Mouse (Mus musculus) CH12.LX (cell line): ENCODE results near the gene Btbd2. TPM values are rescaled to one million over a fixed set of nuclear protein-coding genes. Genes with fewer than 3 reads are reported as not detected.

Experiments used
- DNase-seq: peaks from one replicate; pipeline ENCODE4 v3.0.0-alpha.2; 2013; ENCODE audit errors: extremely low read depth
- H3K27ac ChIP-seq: 2 replicates; pipeline ENCODE4 v1.5.1; 2012; ENCODE audit warnings: low read depth, mild to moderate bottlenecking, control low read depth, moderate library complexity; ENCODE audit not compliant: insufficient read depth
- H3K27me3 ChIP-seq: replicated peaks from 2 replicates; pipeline ENCODE3; 2012; ENCODE audit warnings: inconsistent platforms
- H3K36me3 ChIP-seq, 2 experiments: replicated peaks in 1 of 2; 2 replicates each; pipeline versions ENCODE3 to v1.6.1; 2012; ENCODE audit warnings: inconsistent platforms in 1 of 2, low read length in 1 of 2, mild to moderate bottlenecking in 1 of 2, mixed read lengths in 1 of 2, moderate library complexity in 1 of 2; ENCODE audit not compliant: control insufficient read depth in 1 of 2, insufficient read depth in 1 of 2
- H3K4me1 ChIP-seq, 2 experiments: 2 replicates each; pipeline ENCODE4 v1.6.1; 2012; ENCODE audit warnings: inconsistent platforms in 1 of 2, moderate library complexity in 1 of 2; ENCODE audit not compliant: insufficient read depth in 2 of 2, control insufficient read depth in 1 of 2
- H3K4me2 ChIP-seq: 2 replicates; pipeline ENCODE4 v1.6.1; 2012; ENCODE audit warnings: low read depth, mild to moderate bottlenecking, control low read depth; ENCODE audit not compliant: poor library complexity, insufficient read depth, severe bottlenecking
- H3K4me3 ChIP-seq, 3 experiments: fragments of 150-350 bp in 1 of 3; sonication (generic) in 1 of 3; replicated peaks in 1 of 3; 2 replicates each; pipeline versions ENCODE3 to v1.5.1; 2011 to 2012; ENCODE audit warnings: low read depth in 2 of 3, low read length in 2 of 3, mild to moderate bottlenecking in 2 of 3, moderate library complexity in 2 of 3, control low read depth in 1 of 3, improper control_type of control experiment in 1 of 3, inconsistent platforms in 1 of 3, mixed read lengths in 1 of 3; ENCODE audit not compliant: poor library complexity in 1 of 3
- H3K79me2 ChIP-seq: replicated peaks from 2 replicates; pipeline ENCODE4 v1.6.1; 2012; ENCODE audit warnings: mild to moderate bottlenecking, moderate library complexity; ENCODE audit not compliant: control insufficient read depth, poor library complexity, insufficient read depth, severe bottlenecking; ENCODE audit errors: extremely low read depth
- H3K9ac ChIP-seq: 2 replicates; pipeline ENCODE4 v1.6.1; 2012; ENCODE audit warnings: low read depth, mild to moderate bottlenecking, control low read depth, moderate library complexity; ENCODE audit not compliant: insufficient read depth
- H3K9me3 ChIP-seq: replicated peaks from 2 replicates; pipeline ENCODE3; 2012; ENCODE audit warnings: low read length, inconsistent platforms, mixed read lengths
- ELF1 ChIP-seq: IDR thresholded peaks from 2 replicates; pipeline ENCODE4 v1.6.1; 2014; ENCODE audit warnings: low read depth, mild to moderate bottlenecking, inconsistent platforms, low read length, improper control_type of control experiment
- EP300 ChIP-seq: IDR thresholded peaks from 2 replicates; pipeline ENCODE4 v1.6.1; 2011; ENCODE audit warnings: low read length, improper control_type of control experiment
- KAT2A ChIP-seq: IDR thresholded peaks from 2 replicates; pipeline ENCODE4 v1.6.1; 2012; ENCODE audit warnings: low read length, improper control_type of control experiment, inconsistent platforms; ENCODE audit not compliant: insufficient replicate concordance
- MAZ ChIP-seq: IDR thresholded peaks from 2 replicates; pipeline ENCODE4 v1.6.1; 2012; ENCODE audit warnings: low read depth, mild to moderate bottlenecking, inconsistent platforms, low read length, improper control_type of control experiment, moderate library complexity
- MYC ChIP-seq: IDR thresholded peaks from 2 replicates; pipeline ENCODE4 v1.6.1; 2011; ENCODE audit warnings: low read depth, mild to moderate bottlenecking, improper control_type of control experiment, low read length
- RAD21 ChIP-seq: IDR thresholded peaks from 2 replicates; pipeline ENCODE4 v1.6.1; 2011; ENCODE audit warnings: low read depth, mild to moderate bottlenecking, low read length, improper control_type of control experiment, moderate library complexity
- SIN3A ChIP-seq: IDR thresholded peaks from 2 replicates; pipeline ENCODE4 v1.6.1; 2012; ENCODE audit warnings: low read length, improper control_type of control experiment, inconsistent platforms
- SMC3 ChIP-seq: IDR thresholded peaks from 2 replicates; pipeline ENCODE4 v1.6.1; 2011; ENCODE audit warnings: low read depth, low read length, improper control_type of control experiment
- TCF12 ChIP-seq: IDR thresholded peaks from 2 replicates; pipeline ENCODE4 v1.6.1; 2014; ENCODE audit warnings: low read depth, mild to moderate bottlenecking, inconsistent platforms, low read length, improper control_type of control experiment
- ZC3H11A ChIP-seq: IDR thresholded peaks from 2 replicates; pipeline ENCODE4 v1.6.1; 2012; ENCODE audit warnings: low read depth, mild to moderate bottlenecking, inconsistent platforms, low read length, improper control_type of control experiment
- ZMIZ1 ChIP-seq: IDR thresholded peaks from 2 replicates; pipeline ENCODE4 v1.6.1; 2012; ENCODE audit warnings: low read depth, mild to moderate bottlenecking, inconsistent platforms, low read length, improper control_type of control experiment
- dilution Hi-C: fragments of 300-500 bp; cut with MboI; formaldehyde crosslinking; loops from 2 replicates; pipeline ENCODE4 v1.14.3; 2020; ENCODE audit warnings: low sequenced_read_pairs; ENCODE audit not compliant: extremely low pct_unique_long_range_greater_than_20kb, extremely low pct_ligation_motif_present
- in situ Hi-C: fragments of 300-500 bp; cut with MboI; formaldehyde crosslinking; loops from 3 replicates; pipeline ENCODE4 v1.14.3; 2019; ENCODE audit warnings: low sequenced_read_pairs, low pct_ligation_motif_present, low pct_unique_long_range_greater_than_20kb, mixed read lengths
- polyA plus RNA-seq: library from polyadenylated mRNA; unstranded; fragments of >175 nt; gene quantifications from 2 replicates; pipeline ENCODE4 v1.2.1, GENCODE M21; 2012; ENCODE audit warnings: low read depth; ENCODE audit not compliant: insufficient read length
- total RNA-seq, 2 experiments: library from RNA; depleted of rRNA; stranded (reverse); fragments of 300-350 nt in 1 of 2; fragments of >200 nt in 1 of 2; gene quantifications; 2 replicates each; pipeline ENCODE4 v1.2.3; 2012 to 2014

Gene Btbd2
- total and polyA plus RNA-seq, 3 experiments, result 11.1 to 26.2 (median 19.4) TPM

DNA sequence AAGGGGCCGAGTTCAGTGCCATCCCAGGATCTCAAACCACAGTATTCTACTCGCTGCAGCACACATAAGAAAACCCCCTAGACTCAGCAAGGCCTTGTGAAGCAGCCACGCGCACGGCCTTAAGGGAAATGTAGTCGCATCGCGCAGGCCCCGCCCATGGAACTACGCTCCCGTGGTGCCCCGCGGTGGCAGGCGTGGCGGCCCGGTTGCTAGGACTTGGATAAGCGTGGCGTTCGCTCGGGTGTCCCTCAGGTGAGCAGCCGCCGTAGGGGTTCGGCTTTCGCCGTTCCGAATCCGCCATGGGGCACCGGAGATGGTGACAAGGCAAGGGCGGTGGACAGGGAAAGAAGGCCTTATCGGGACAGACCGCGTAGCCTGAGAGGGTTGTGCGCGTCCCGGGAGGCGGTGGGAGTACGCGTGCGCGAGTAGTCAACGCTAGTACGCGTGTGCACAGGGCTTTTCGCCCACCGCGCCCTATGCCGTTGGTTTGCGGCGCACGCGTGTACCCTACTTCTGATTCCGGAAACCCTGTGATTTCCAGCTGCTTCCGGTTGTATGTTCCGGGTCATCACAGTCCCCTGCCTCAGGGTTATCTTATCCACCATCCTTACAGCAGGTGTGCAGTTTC lies 54.1 kb downstream of the Btbd2 start, which contains the start of the genes Scamp4 and Adat3 (continued):
- peak; percentile 98 for TF ChIP-seq SIN3A
- peak; percentile 81 for TF ChIP-seq TCF12
- TF ChIP-seq ZMIZ1, result peak; percentile 86
- TF ChIP-seq KAT2A, result peak; percentile 83; the same call in 1 of the 2 replicates
- TF ChIP-seq MYC, result peak; percentile 84; the same call in 1 of the 2 replicates
- TF ChIP-seq SMC3, result no peak
- no peak; the same call in 1 of the 2 replicates for TF ChIP-seq EP300
- TF ChIP-seq ZC3H11A, result no peak
- TF ChIP-seq ELF1, result peak; percentile 92
- TF ChIP-seq RAD21, result no peak

DNA sequence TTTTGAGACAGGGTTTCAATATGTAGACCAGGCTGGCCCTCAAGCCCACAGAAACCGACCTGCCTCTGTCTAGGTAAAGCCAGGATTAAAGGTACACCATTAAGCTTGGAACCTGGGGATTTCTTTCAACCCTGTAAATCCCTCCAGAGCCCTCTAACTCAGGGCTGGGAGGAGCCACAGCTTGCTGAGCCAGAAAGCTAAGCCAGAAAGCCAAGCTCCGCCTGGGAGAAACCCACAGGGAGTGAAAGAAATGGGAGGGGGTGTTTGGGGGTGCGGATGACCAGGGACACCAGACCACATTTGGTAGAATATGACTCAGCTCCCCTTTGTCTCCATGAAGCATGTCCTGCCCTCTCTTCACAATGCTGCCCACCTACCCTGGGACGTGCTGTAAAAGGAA lies 60.6 kb downstream of the Btbd2 start:
- dilution Hi-C loops, result no loop called here
- in situ Hi-C loops, result no loop called here
- no peak for DNase-seq
- Histone ChIP-seq H3K36me3 (no peaks in the 10 kb centered on the region), H3K4me3 (no peak overlapping the region), H3K27ac (no peak overlapping the region), H3K4me1 (no peaks in the 10 kb centered on the region), H3K9ac (no peak overlapping the region), H3K79me2 (no peaks in the 10 kb centered on the region), H3K4me2 (no peak overlapping the region), H3K9me3 (no peaks in the 10 kb centered on the region), H3K27me3 (no peaks in the 10 kb centered on the region)
- TF ChIP-seq MAZ, result no peak

Other genes starting within 250 kb of the Btbd2 start
Only the 20 nearest of the 25 such genes appear.
- gene Onecut3, start 162.2 kb downstream of the Btbd2 start, total RNA-seq (2012; rRNA removed), result not detected in 2 replicates
- not detected in 2 replicates for gene Onecut3, start 162.2 kb downstream of the Btbd2 start, total RNA-seq (2014; rRNA removed)
- not detected in 2 replicates for gene Onecut3, start 162.2 kb downstream of the Btbd2 start, polyA plus RNA-seq
- gene Atp8b3, start 117.9 kb downstream of the Btbd2 start, total RNA-seq (2012; rRNA removed), result 0.08 and 0.21 TPM in 2 replicates
- gene Atp8b3, start 117.9 kb downstream of the Btbd2 start, total RNA-seq (2014; rRNA removed), result 0.14 and 0.21 TPM in 2 replicates
- gene Atp8b3, start 117.9 kb downstream of the Btbd2 start, polyA plus RNA-seq, result 0.11 and 0.27 TPM in 2 replicates
- gene Rexo1, start 95.5 kb downstream of the Btbd2 start, total RNA-seq (2012; rRNA removed), result 16.5 and 17.7 TPM in 2 replicates
- 6.3 and 7.0 TPM in 2 replicates for gene Rexo1, start 95.5 kb downstream of the Btbd2 start, total RNA-seq (2014; rRNA removed)
- gene Rexo1, start 95.5 kb downstream of the Btbd2 start, polyA plus RNA-seq, result 31.6 and 41.9 TPM in 2 replicates
- gene Klf16, start 79.8 kb downstream of the Btbd2 start, total RNA-seq (2012; rRNA removed), result 84.8 and 94.0 TPM in 2 replicates
- gene Klf16, start 79.8 kb downstream of the Btbd2 start, total RNA-seq (2014; rRNA removed), result 14.1 and 14.5 TPM in 2 replicates
- gene Klf16, start 79.8 kb downstream of the Btbd2 start, polyA plus RNA-seq, result 30.9 and 38.2 TPM in 2 replicates
- gene Abhd17a, start 66.7 kb downstream of the Btbd2 start, total RNA-seq (2012; rRNA removed), result 49.1 and 52.8 TPM in 2 replicates
- 28.0 and 37.2 TPM in 2 replicates for gene Abhd17a, start 66.7 kb downstream of the Btbd2 start, total RNA-seq (2014; rRNA removed)
- 44.6 and 48.0 TPM in 2 replicates for gene Abhd17a, start 66.7 kb downstream of the Btbd2 start, polyA plus RNA-seq
- gene Scamp4, start 54.2 kb downstream of the Btbd2 start, total RNA-seq (2012; rRNA removed), result 33.2 and 33.9 TPM in 2 replicates
- gene Scamp4, start 54.2 kb downstream of the Btbd2 start, total RNA-seq (2014; rRNA removed), result 17.8 and 18.5 TPM in 2 replicates
- 81.2 and 89.9 TPM in 2 replicates for gene Scamp4, start 54.2 kb downstream of the Btbd2 start, polyA plus RNA-seq
- gene Adat3, start 54.2 kb downstream of the Btbd2 start, total RNA-seq (2012; rRNA removed), result 5.0 and 8.0 TPM in 2 replicates
- 5.8 and 6.6 TPM in 2 replicates for gene Adat3, start 54.2 kb downstream of the Btbd2 start, total RNA-seq (2014; rRNA removed)
- 6.3 and 6.7 TPM in 2 replicates for gene Adat3, start 54.2 kb downstream of the Btbd2 start, polyA plus RNA-seq
- gene Gm49322, start 51.0 kb downstream of the Btbd2 start, total RNA-seq (2012; rRNA removed), result 1.8 and 2.2 TPM in 2 replicates
- gene Gm49322, start 51.0 kb downstream of the Btbd2 start, total RNA-seq (2014; rRNA removed), result 0.20 and 0.28 TPM in 2 replicates
- 0.97 and 1.1 TPM in 2 replicates for gene Gm49322, start 51.0 kb downstream of the Btbd2 start, polyA plus RNA-seq
- gene Csnk1g2, start 34.2 kb downstream of the Btbd2 start, total RNA-seq (2012; rRNA removed), result 44.1 and 50.3 TPM in 2 replicates
- gene Csnk1g2, start 34.2 kb downstream of the Btbd2 start, total RNA-seq (2014; rRNA removed), result 44.3 and 50.1 TPM in 2 replicates
- gene Csnk1g2, start 34.2 kb downstream of the Btbd2 start, polyA plus RNA-seq, result 55.9 and 59.0 TPM in 2 replicates
- gene Mknk2, start 21.0 kb upstream of the Btbd2 start, total RNA-seq (2012; rRNA removed), result 91.5 and 110 TPM in 2 replicates
- 121 and 138 TPM in 2 replicates for gene Mknk2, start 21.0 kb upstream of the Btbd2 start, total RNA-seq (2014; rRNA removed)
- 175 and 199 TPM in 2 replicates for gene Mknk2, start 21.0 kb upstream of the Btbd2 start, polyA plus RNA-seq
- 56.9 and 71.7 TPM in 2 replicates for gene Mob3a, start 44.9 kb upstream of the Btbd2 start, total RNA-seq (2012; rRNA removed)
- 65.2 and 71.4 TPM in 2 replicates for gene Mob3a, start 44.9 kb upstream of the Btbd2 start, total RNA-seq (2014; rRNA removed)
- 75.0 and 84.2 TPM in 2 replicates for gene Mob3a, start 44.9 kb upstream of the Btbd2 start, polyA plus RNA-seq
- 8.1 and 9.6 TPM in 2 replicates for gene Izumo4, start 45.1 kb upstream of the Btbd2 start, total RNA-seq (2012; rRNA removed)
- gene Izumo4, start 45.1 kb upstream of the Btbd2 start, total RNA-seq (2014; rRNA removed), result 2.7 and 4.3 TPM in 2 replicates
- 5.9 TPM in 2 replicates for gene Izumo4, start 45.1 kb upstream of the Btbd2 start, polyA plus RNA-seq
- gene Ap3d1, start 85.2 kb upstream of the Btbd2 start, total RNA-seq (2012; rRNA removed), result 48.1 and 49.4 TPM in 2 replicates
- gene Ap3d1, start 85.2 kb upstream of the Btbd2 start, total RNA-seq (2014; rRNA removed), result 24.2 and 28.4 TPM in 2 replicates
- 46.5 and 57.0 TPM in 2 replicates for gene Ap3d1, start 85.2 kb upstream of the Btbd2 start, polyA plus RNA-seq
- gene Dot1l, start 98.1 kb upstream of the Btbd2 start, total RNA-seq (2012; rRNA removed), result 13.3 and 15.5 TPM in 2 replicates
- gene Dot1l, start 98.1 kb upstream of the Btbd2 start, total RNA-seq (2014; rRNA removed), result 2.7 and 3.3 TPM in 2 replicates
- 30.9 and 43.8 TPM in 2 replicates for gene Dot1l, start 98.1 kb upstream of the Btbd2 start, polyA plus RNA-seq
- 29.0 and 36.5 TPM in 2 replicates for gene Sf3a2, start 141.1 kb upstream of the Btbd2 start, total RNA-seq (2012; rRNA removed)
- gene Sf3a2, start 141.1 kb upstream of the Btbd2 start, total RNA-seq (2014; rRNA removed), result 7.8 and 12.4 TPM in 2 replicates
- gene Sf3a2, start 141.1 kb upstream of the Btbd2 start, polyA plus RNA-seq, result 136 and 153 TPM in 2 replicates
- gene Plekhj1, start 141.6 kb upstream of the Btbd2 start, total RNA-seq (2012; rRNA removed), result 63.8 and 81.8 TPM in 2 replicates
- 51.5 and 63.4 TPM in 2 replicates for gene Plekhj1, start 141.6 kb upstream of the Btbd2 start, total RNA-seq (2014; rRNA removed)
- 119 and 123 TPM in 2 replicates for gene Plekhj1, start 141.6 kb upstream of the Btbd2 start, polyA plus RNA-seq
- gene Amh, start 148.2 kb upstream of the Btbd2 start, total RNA-seq (2012; rRNA removed), result 0.59 and 0.71 TPM in 2 replicates
- 0.43 TPM in 1 of 2 replicates, not detected in the other for gene Amh, start 148.2 kb upstream of the Btbd2 start, total RNA-seq (2014; rRNA removed)
- gene Amh, start 148.2 kb upstream of the Btbd2 start, polyA plus RNA-seq, result 0.78 and 1.1 TPM in 2 replicates
- 0.34 and 0.72 TPM in 2 replicates for gene Jsrp1, start 156.4 kb upstream of the Btbd2 start, total RNA-seq (2012; rRNA removed)
- gene Jsrp1, start 156.4 kb upstream of the Btbd2 start, total RNA-seq (2014; rRNA removed), result 0.30 and 0.35 TPM in 2 replicates
- gene Jsrp1, start 156.4 kb upstream of the Btbd2 start, polyA plus RNA-seq, result 0.95 and 1.1 TPM in 2 replicates
- 899 and 966 TPM in 2 replicates for gene Oaz1, start 169.6 kb upstream of the Btbd2 start, total RNA-seq (2012; rRNA removed)
- gene Oaz1, start 169.6 kb upstream of the Btbd2 start, total RNA-seq (2014; rRNA removed), result 792 and 1,081 TPM in 2 replicates
- 646 and 664 TPM in 2 replicates for gene Oaz1, start 169.6 kb upstream of the Btbd2 start, polyA plus RNA-seq
- 0.08 and 0.21 TPM in 2 replicates for gene Lingo3, start 187.0 kb upstream of the Btbd2 start, total RNA-seq (2012; rRNA removed)
- not detected in 2 replicates for gene Lingo3, start 187.0 kb upstream of the Btbd2 start, total RNA-seq (2014; rRNA removed)
- gene Lingo3, start 187.0 kb upstream of the Btbd2 start, polyA plus RNA-seq, result not detected in 2 replicates